Mouse (Mus musculus) right cerebral cortex, postnatal 10 days (tissue): ENCODE results near the gene Zgrf1.

Source experiments
- DNase-seq, 2 experiments: peaks; one replicate each; pipeline ENCODE4 v3.0.0; 2021; ENCODE audit warnings: low spot score in 2 of 2

Gene Zgrf1

DNA sequence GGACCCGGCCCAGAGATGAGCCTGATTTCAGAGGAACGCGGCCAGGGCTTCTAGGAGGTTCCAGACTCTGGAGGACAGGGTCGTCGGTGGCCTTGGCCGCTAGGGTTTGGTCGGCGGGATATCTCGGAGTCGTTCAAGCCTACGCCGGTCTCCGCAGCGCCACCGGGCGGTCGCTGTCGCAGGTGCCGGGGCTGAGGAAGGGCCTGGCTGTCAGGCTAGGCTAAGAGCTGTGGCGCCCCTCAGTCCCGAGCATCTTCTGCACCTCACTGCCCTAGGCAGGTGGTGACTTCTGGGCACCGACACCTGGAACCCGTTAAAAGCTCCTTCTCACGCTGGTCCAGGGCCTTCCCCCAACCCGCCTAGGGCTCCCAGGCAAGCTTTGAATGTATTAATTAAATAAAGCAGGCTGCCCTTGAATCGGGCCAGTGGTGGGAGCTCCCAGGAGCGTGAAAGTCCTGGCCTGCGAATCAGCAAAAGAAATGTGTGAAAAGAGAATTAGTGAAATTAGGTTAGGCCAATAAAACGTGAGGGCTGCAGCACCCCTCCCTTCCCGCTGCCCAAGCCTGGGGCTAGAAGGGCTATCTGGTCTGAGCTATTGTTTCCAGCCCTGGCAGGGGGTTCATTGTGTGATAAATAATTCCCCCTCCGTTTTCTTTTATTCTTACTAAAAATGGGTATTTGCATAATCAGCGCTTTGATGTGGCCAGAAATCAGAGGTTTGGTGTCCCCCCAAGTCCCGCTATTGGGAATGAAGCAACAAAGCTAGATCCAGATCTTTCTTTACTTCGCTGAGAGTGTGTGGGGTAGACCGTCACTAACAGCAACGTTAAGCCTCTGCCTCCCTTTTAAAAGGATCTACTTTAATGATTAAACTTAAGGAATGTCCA, 86.8 kb downstream of the Zgrf1 start:
- peak in 1 of 2 experiments; percentile 48 for DNase-seq

DNA sequence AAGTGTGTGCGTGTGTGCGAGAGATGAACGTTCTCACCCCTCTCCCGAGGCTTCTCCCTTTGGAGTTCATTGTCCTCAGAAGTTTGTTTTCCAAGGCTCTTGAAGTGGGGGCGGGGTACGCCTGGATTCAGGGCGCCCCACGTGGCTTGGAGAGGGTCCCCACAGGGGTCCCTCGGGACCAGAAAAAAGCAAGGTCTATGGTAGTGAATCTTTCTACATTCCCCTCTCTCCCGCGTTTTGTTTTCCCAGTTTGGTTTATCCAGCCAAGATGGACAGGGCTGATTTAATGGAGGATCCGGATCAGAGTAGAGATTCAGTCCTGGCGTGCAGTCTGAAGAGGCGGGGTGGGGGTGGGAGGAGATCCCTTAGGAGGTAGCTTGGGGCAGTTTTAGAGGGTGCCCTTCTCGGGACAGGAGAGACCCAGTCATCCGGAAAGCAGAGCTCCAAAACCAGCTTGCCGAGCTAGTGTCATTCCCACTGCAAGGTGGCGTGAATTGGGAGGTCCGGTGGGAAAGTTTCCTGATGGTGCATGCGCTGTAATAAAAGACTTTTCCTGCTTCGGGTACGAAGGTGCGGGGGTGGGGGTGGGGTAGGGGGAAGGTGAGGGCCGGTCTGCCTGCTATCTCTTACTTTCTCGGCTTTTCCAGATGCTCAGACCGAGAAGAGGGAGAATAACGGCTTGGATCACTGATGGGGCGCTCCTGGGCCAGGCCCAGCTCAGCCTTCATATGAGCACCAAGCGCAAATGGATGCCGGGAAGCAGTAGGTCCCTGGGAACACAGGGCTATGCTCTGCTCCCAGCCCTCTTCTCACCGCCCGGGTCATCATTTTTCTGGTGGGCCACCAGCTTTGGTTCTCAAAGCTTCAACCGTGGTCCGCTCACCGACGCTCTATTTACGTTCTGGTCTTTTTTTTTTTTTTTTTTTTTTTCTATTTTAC, 87.7 kb downstream of the Zgrf1 start:
- no peak for DNase-seq

DNA sequence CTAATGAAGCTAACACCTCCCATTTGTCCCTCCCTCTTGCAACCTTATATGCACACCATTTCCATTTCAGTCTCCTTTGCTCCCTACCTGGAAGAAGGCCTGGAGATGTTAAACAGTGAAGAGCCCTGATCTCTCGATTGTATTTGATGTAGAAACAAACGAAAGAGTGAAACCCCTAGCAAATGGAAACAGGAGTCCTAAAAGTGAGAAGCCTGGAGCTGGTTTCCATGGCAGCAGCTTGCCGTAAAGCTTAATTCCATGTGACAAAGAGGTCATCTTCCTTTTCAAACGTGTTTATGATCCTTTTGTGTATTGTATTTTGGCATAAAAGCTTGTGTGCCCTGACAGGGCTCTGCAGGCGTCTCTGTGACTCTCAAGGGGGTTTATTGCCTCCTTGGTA, 88.9 kb downstream of the Zgrf1 start:
- no peak for DNase-seq

DNA sequence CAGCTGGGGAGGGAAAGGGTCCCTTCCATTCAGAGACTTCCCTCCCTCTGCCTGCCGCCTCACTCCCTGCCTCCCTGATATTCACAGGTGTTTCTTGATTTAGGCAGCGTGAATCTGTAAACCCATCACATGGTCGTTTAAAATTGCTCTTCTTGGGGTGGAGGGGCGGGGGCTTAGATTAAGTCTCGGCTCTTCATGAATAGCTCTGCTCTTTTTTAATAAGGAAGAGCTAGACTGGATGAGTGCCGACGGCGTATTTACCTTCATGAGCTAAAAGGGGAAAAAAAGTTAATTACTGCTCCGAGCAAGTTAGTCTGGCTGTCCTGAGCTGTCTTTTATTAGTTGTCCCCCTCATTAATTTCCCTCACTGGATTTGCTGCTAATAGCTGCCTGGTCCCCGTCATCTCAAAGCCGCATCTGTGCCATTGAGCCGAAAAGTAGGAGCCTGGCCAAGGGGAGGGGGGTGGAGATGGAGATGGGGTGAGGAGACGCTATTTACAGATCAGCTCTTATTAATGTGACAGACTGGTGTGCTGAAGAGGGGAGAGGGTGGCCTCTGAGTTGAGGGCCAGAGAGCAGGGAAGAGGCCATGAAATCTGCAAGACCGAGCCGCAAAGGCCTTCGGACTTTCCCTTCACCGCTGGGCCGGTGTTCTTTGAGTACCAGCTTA, 93.0 kb downstream of the Zgrf1 start:
- DNase-seq = no peak

DNA sequence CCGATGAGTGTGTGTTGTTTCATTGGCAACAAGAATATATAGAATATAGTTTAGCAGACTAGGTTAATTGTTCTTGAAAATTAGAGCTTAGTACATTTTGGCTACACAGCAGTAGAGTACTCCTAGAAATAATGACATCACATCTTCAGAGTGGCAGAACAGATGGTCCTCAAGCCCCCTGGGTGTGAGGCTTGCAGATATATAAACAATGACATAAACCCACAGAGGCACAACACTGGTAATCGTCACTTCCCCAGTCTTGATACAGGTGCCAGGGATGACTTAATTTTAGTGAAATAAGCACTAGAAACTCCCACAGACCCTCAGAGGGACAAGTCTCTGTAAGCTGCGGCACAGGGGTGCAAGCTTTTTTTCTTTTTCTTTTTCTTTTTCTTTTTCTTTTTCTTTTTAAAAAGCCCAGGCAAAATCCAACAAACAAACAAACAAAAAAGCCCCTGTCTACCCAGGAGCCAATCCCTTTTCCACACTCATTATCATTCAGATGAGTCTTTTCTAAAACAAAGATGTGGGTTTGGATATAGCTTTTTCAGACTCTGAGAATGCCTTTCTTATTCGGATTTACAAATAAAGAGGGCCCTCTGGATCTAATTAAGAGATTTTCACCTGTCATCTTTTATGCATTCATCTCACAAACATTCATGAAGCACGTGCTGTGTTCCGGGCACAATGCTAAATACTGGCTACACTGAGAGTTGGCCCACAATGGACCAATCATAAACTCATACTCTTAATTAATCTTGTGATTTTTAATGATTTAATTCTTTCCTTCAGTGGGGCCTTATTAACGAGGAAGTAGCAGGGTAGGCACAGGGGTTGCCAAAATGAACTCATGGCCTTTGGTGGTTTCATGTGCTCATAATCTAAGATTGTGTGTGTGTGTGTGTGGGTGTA, 98.7 kb downstream of the Zgrf1 start:
- no peak for DNase-seq

DNA sequence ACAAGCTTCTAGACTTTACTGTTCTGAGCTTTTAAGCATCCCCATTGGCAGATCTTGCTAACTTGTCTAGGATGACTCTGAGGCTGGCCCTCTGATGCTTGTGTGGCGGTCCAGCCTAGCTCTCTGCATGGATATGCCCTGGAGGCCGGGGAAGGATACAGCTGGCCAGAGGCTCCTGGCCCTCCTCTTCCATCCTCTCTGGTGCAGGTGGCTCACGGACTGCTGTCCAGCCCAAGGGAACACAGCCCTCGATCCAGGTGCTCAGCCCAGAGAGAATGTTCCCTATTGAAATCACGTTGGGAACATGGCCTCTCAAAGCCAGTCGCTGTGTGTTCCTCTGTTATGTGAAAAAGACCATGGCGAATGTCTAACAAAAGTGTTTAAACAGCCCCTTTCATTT, 107.4 kb downstream of the Zgrf1 start:
- DNase-seq = no peak

DNA sequence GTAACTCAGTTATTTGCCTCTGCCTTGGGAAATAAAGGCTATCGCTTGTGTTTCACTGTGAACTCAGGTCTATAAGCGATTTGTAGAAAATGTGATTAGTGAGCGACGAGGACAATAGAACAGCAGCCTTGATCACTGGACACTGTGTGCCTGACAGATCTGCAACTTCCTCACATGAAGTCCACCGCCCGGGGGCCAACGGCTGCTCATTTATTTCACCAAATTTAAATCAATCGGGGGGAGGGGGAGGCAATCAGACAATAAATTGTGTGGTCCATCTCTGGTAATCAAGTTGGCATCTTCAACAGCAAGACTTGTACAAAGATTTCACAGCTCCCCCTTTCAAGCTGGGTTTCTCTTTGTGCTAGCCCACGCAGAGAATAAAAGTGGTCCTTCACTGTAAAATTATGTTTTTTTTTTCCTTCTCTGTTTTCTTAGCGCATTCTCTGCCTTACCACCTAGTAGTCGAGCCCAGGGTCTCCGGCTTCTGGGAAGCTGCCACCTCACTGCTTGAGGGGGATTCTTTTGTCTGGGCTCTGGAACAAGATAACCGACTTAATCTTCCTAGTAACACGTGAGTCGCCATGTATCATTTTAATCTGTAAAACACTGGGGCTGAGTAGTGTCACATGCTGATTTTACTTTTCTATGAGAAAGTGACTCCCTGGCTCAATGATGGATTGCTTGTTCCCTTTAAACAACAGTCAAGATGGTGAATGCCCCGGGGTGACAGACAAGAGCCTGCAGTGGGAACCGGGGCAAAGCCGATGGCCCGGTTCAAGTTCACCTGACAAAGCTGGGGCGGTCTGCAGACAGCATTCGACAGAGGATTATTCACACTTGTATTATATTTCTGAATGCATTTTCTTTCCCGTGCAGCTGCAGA, 108.6 kb downstream of the Zgrf1 start:
- DNase-seq = no peak
